Mouse (Mus musculus): ENCODE results near the gene Gm17949.

DNA sequence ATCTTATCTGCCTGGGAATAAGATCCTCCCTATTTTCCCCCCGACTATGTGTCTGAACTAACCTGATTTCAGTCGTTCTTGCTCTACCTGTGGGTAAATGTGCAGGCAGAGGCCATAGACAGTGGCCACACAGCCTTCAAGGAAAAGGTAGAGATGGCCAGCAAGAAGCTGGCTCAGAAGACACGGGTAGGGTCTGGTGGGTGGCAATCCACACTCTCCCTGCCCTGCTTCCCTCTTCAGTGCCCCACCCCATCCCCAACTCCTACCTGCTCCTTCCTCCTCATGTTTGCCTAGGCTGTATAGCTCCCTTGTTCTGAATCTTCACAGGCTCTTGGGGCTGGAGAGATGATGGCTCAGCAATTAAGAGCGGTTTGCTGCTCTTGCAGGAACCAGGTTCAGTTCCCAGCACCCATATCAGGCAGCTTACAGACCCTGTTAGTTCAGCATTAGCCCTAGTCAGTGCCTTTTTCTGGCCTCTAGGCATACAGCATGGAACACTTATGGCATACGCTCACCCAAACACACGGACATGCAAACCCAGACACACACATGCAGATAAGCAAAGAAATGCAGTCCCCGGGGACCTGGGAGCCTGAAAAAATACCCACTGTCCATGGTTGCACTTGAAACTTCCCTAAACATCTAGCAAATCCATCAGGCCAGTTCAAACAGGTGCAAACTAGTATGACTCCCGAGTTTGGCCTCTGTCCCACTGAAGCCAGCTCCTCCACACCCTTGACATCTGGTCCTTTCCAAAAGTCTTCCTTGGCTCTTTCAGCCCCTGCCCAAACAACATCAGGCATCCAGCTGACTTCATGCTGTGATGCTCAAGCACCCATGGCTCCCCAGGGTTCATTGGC, 34.5 kb upstream of the Gm17949 start:
- no peak for TF ChIP-seq ZC3H11A (IDR thresholded peaks at IDR 0.05; ENCODE audit: borderline replicate concordance, low read depth, low read length)
- TF ChIP-seq ZNF384 (IDR thresholded peaks at IDR 0.05; ENCODE audit: low read depth, low read length) = no peak
- no peak for TF ChIP-seq CHD2 (IDR thresholded peaks at IDR 0.05; ENCODE audit: low read depth, low read length)
